In genomic region chr3:95174011-95174592, GRCm38 (mm10) we compare ENCODE assay signal across 8 mouse cellular contexts. TPM values are rescaled to one million over a fixed set of nuclear protein-coding genes. Genes with fewer than 3 reads are reported as not detected.
A peak's percentile ranks its signal among the peaks of the same experiment; 100 is the strongest.
DNase-seq lines count a peak whose midpoint lies in the region; ATAC-seq lines count a peak whose summit lies in the region.

No protein-coding gene starts in this region.

- intact Hi-C loops in left cerebral cortex, postnatal 14 days (cut with DNase I) = no loop called here

- peak; percentile 88 for DNase-seq in adrenal gland, adult 2 months
- peak; percentile 84 for DNase-seq in embryo, embryonic 11 days
- DNase-seq in gastrocnemius, postnatal 4 days (ENCODE audit: low spot score in 2 of 2) = peak; percentile 72 to 85
- DNase-seq in intestine, embryonic 14.5 days (ENCODE audit: low spot score) = peak; percentile 97
- DNase-seq in left cerebral cortex, postnatal 14 days (ENCODE audit: low spot score in 2 of 2) = peak; percentile 76 to 79
- peak; percentile 58 for DNase-seq in right cerebral cortex, postnatal 25 days
- peak; percentile 77 to 90 for DNase-seq in urinary bladder, postnatal 4 days (ENCODE audit: low spot score in 2 of 2)

- no peaks in the 10 kb centered on the region for H3K9me3 ChIP-seq in intestine, embryonic 14.5 days (ENCODE audit: control insufficient read depth, low read length)

- no peaks in the 10 kb centered on the region; the same call in 1 of the 2 replicates for H3K4me1 ChIP-seq in intestine, embryonic 14.5 days (replicated peaks; ENCODE audit: control insufficient read depth, insufficient read depth, low read length)

- ATAC-seq in intestine, embryonic 14.5 days (replicated peaks; ENCODE audit: low FRiP score, low TSS enrichment, low read depth) = peak; percentile 34; the same call in 1 of the 2 replicates
- ATAC-seq in megakaryocyte-erythroid progenitor cell, adult 5-6 weeks (replicated peaks; ENCODE audit: low FRiP score, low TSS enrichment, poor library complexity, severe bottlenecking) = peak; percentile 80

- peak overlapping the region; percentile 49 for H3K4me2 ChIP-seq in intestine, embryonic 14.5 days (ENCODE audit: low read length)

- 9% methylated on average over 16 of the region's 16 CpGs for WGBS in intestine, embryonic 14.5 days

- H3K9ac ChIP-seq in intestine, embryonic 14.5 days (ENCODE audit: low read length) = no peak overlapping the region

- peaks cover 34% of the 10 kb centered on the region for H3K27me3 ChIP-seq in intestine, embryonic 14.5 days (replicated peaks; ENCODE audit: control insufficient read depth, insufficient read depth, low read length)

- no peak overlapping the region for H3K27ac ChIP-seq in intestine, embryonic 14.5 days (ENCODE audit: low read depth)

- no peak overlapping the region for H3K4me3 ChIP-seq in intestine, embryonic 14.5 days (ENCODE audit: low read depth, low read length)

- peaks cover 36% of the 10 kb centered on the region; the same call in 1 of the 2 replicates for H3K36me3 ChIP-seq in intestine, embryonic 14.5 days (ENCODE audit: control insufficient read depth, insufficient read depth, low read length)

RNA-seq across cellular contexts. Expression of gene Sema6c, which starts 13.8 kb away (rescaled TPM):
- 1 to 10 TPM; 2.6 to 3.8 TPM for total RNA-seq in adrenal gland, adult 2 months (2021)
- 8.6 and 12.4 TPM in 2 replicates for polyA plus RNA-seq in adrenal gland, adult 2 months (2012; rRNA removed)
- 100 to 1,000 TPM; 112 to 123 TPM for total RNA-seq in gastrocnemius, postnatal 4 days (2021)
- 4.8 and 5.3 TPM in 2 replicates for polyA plus RNA-seq in intestine, embryonic 14.5 days (2014; fragmentation: Nextera tagmentation; extraction: Ambion mirVana)
- 10 to 100 TPM; 40.3 to 40.5 TPM for total RNA-seq in left cerebral cortex, postnatal 14 days (2021)
- total RNA-seq in megakaryocyte-erythroid progenitor cell, adult 5-6 weeks (2014; fragmentation: Nextera tagmentation) = 0.27 TPM in 1 of 2 replicates, not detected in the other
- total RNA-seq in megakaryocyte-erythroid progenitor cell, adult 5-6 weeks (2017) = 0.99 TPM in 1 of 2 replicates, not detected in the other

RNA-seq across cellular contexts. Expression of gene Tnfaip8l2, which starts 31.9 kb away (rescaled TPM):
- 1 to 10 TPM; 2.0 to 2.2 TPM for total RNA-seq in adrenal gland, adult 2 months (2021)
- polyA plus RNA-seq in adrenal gland, adult 2 months (2012; rRNA removed) = 3.7 and 4.9 TPM in 2 replicates
- 1 to 10 TPM; 2.8 to 3.7 TPM for total RNA-seq in gastrocnemius, postnatal 4 days (2021)
- polyA plus RNA-seq in intestine, embryonic 14.5 days (2014; fragmentation: Nextera tagmentation; extraction: Ambion mirVana) = 3.2 TPM in 2 replicates
- 1 to 10 TPM; 1.8 to 3.1 TPM for total RNA-seq in left cerebral cortex, postnatal 14 days (2021)
- total RNA-seq in megakaryocyte-erythroid progenitor cell, adult 5-6 weeks (2014; fragmentation: Nextera tagmentation) = 3.3 and 8.1 TPM in 2 replicates
- total RNA-seq in megakaryocyte-erythroid progenitor cell, adult 5-6 weeks (2017) = 3.1 and 6.7 TPM in 2 replicates

RNA-seq across cellular contexts. Expression of gene Lysmd1, which starts 40.2 kb away (rescaled TPM):
- total RNA-seq in adrenal gland, adult 2 months (2021) = 1 to 10 TPM; 7.1 to 9.0 TPM
- polyA plus RNA-seq in adrenal gland, adult 2 months (2012; rRNA removed) = 3.7 and 4.7 TPM in 2 replicates
- total RNA-seq in gastrocnemius, postnatal 4 days (2021) = 1 to 10 TPM; 6.8 to 7.0 TPM
- 8.0 and 10.1 TPM in 2 replicates for polyA plus RNA-seq in intestine, embryonic 14.5 days (2014; fragmentation: Nextera tagmentation; extraction: Ambion mirVana)
- total RNA-seq in left cerebral cortex, postnatal 14 days (2021) = 10 to 100 TPM; 19.2 to 20.7 TPM
- 5.4 and 6.9 TPM in 2 replicates for total RNA-seq in megakaryocyte-erythroid progenitor cell, adult 5-6 weeks (2014; fragmentation: Nextera tagmentation)
- 6.2 and 7.2 TPM in 2 replicates for total RNA-seq in megakaryocyte-erythroid progenitor cell, adult 5-6 weeks (2017)

RNA-seq across cellular contexts. Expression of gene Scnm1, which starts 40.3 kb away (rescaled TPM):
- 10 to 100 TPM; 33.4 to 37.0 TPM for total RNA-seq in adrenal gland, adult 2 months (2021)
- polyA plus RNA-seq in adrenal gland, adult 2 months (2012; rRNA removed) = 17.6 and 18.6 TPM in 2 replicates
- total RNA-seq in gastrocnemius, postnatal 4 days (2021) = 10 to 100 TPM; 48.8 to 51.2 TPM
- polyA plus RNA-seq in intestine, embryonic 14.5 days (2014; fragmentation: Nextera tagmentation; extraction: Ambion mirVana) = 70.3 and 72.9 TPM in 2 replicates
- 10 to 100 TPM; 38.8 to 42.8 TPM for total RNA-seq in left cerebral cortex, postnatal 14 days (2021)
- 59.1 and 86.0 TPM in 2 replicates for total RNA-seq in megakaryocyte-erythroid progenitor cell, adult 5-6 weeks (2014; fragmentation: Nextera tagmentation)
- 94.4 and 114 TPM in 2 replicates for total RNA-seq in megakaryocyte-erythroid progenitor cell, adult 5-6 weeks (2017)

RNA-seq across cellular contexts. Expression of gene Gabpb2, which starts 43.6 kb away (rescaled TPM):
- 10 to 100 TPM; 19.0 to 21.1 TPM for total RNA-seq in adrenal gland, adult 2 months (2021)
- 4.0 and 4.5 TPM in 2 replicates for polyA plus RNA-seq in adrenal gland, adult 2 months (2012; rRNA removed)
- 10 to 100 TPM; 18.0 to 18.8 TPM for total RNA-seq in gastrocnemius, postnatal 4 days (2021)
- 10.8 and 10.9 TPM in 2 replicates for polyA plus RNA-seq in intestine, embryonic 14.5 days (2014; fragmentation: Nextera tagmentation; extraction: Ambion mirVana)
- 1 to 10 TPM; 7.5 to 7.8 TPM for total RNA-seq in left cerebral cortex, postnatal 14 days (2021)
- 59.0 and 63.9 TPM in 2 replicates for total RNA-seq in megakaryocyte-erythroid progenitor cell, adult 5-6 weeks (2014; fragmentation: Nextera tagmentation)
- total RNA-seq in megakaryocyte-erythroid progenitor cell, adult 5-6 weeks (2017) = 59.2 and 64.2 TPM in 2 replicates

Comparison
In these comparisons a context has a peak if more than half of its experiments do, and no peak if none do; other contexts are left out.
1. RNA of gene Sema6c, which starts 13.8 kb away (total RNA-seq): 112 to 123 TPM in gastrocnemius, postnatal 4 days and 40.3 to 40.5 TPM in left cerebral cortex, postnatal 14 days; 2.6 to 3.8 TPM in adrenal gland, adult 2 months and 0.27 to 0.99 TPM in megakaryocyte-erythroid progenitor cell, adult 5-6 weeks; every median in the first group is over 4 times any median in the second.
2. Peak in every context shown above with its lines, with median percentiles within 50 percentile points of each other: DNase-seq.